Mouse (Mus musculus) testis, adult 2 months (tissue): ENCODE measurements around the gene Slc34a3.

Source experiments
- CTCF ChIP-seq: fragments of 200-500 bp; IDR thresholded peaks from 2 replicates; pipeline ENCODE4 v1.5.1; 2012; ENCODE audit warnings: low read depth, mild to moderate bottlenecking, inconsistent platforms, low read length, moderate library complexity; ENCODE audit not compliant: control insufficient read depth, insufficient read depth, insufficient replicate concordance
- POLR2A ChIP-seq: fragments of 200-500 bp; IDR thresholded peaks from 2 replicates; pipeline ENCODE4 v1.6.1; 2012; ENCODE audit warnings: low read depth, mild to moderate bottlenecking, inconsistent platforms, low read length, moderate library complexity; ENCODE audit not compliant: control insufficient read depth

- no peak for TF ChIP-seq CTCF
- no peak for TF ChIP-seq POLR2A
Measured at GRCm38 (mm10) chr2:25200631-25201030, 33.5 kb downstream of the Slc34a3 start.
